Mouse (Mus musculus) regulatory T cell (primary cell): Measurements from ENCODE around the gene Mrpl36.

Source experiments
- in situ Hi-C: fragments of 300-600 bp; cut with MboI, MseI; formaldehyde crosslinking; loops from one replicate; pipeline ENCODE4 v1.15.1; 2025; ENCODE audit warnings: high pct_unique_total_duplicates

Mrpl36 gene

DNA sequence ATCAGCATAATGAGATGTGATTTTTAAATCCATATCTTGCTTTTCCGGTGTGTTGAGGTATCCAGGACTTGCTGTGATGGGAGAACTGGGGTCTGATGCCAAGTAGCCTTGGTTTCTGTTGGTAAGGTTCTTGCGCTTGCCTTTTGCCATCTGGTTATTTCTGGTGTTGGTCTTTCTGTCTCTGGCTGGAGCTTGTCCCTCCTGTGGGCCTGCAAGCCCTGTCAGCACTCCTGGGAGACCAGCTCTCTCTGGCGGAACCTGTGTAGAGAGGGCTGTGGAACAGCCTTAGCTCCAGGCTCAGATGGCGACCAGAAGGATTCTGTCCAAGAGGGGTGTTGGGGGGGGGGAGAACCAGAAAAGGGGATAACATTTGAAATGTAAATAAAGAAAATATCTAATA is 18.4 kb downstream of the Mrpl36 start:
- in situ Hi-C loops: no loop called here

- in situ Hi-C loops: no loop called here
These were observed 18.9 kb downstream of the Mrpl36 start for GRCm38 (mm10) chr13:73347171-73347570.

GRCm38 (mm10) chr13:73347922-73348650 is 19.8 kb downstream of the Mrpl36 start:
- in situ Hi-C loops: no loop called here

DNA sequence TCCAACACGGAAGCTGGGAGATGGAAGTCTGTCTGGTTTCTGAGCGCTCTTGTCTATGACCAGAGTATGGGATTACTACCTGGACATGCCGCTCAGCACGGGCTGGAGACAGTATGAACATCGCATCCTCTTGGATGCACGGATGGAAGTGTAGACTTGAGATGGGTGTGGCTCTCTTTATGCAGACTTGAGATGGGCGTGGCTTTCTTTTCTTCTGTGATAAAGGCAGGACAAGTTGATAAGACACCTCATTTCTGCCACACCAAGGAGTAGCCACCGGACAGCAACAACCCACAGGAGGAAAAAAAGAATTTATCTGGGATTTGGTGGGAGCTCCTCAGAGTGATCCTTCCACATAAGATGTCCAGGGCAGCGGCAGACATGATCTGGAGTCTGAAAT is 22.4 kb downstream of the Mrpl36 start:
- in situ Hi-C loops: no loop called here

DNA sequence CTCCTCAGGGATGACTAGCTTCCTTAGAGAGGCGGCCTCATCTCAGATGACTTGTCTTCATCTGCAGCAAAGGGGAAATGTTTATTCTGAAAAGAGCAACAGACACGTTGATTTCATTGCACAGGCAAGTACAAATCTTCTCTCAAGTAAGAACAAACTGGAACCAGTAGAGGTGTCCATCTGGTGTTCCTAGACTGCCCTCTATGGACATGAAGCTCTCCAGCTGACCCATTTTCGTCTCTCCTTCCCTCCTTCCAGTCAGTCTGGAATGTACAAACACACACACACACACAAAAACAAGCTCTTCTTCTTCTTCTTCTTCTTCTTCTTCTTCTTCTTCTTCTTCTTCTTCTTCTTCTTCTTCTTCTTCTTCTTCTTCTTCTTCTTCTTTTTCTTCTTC is 23.6 kb downstream of the Mrpl36 start:
- in situ Hi-C loops: no loop called here

DNA sequence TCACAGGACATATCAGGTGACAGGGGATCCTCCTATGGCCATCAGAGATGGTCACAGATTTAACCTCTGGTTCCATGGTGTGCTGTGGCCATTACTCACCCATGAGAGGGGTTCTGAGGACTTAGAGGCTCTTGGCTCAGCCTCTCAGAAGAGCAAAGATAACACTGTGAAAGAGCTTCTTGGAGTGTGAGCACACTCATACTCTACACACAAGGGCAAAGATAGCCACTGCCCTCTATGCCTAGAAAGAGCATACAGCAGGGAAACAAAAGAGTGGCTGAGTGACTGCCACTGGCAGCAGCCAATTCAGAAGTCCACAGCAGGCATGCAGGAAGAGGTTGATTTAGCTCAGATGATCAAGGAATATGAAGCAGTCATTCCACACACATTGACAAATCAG is 24.2 kb downstream of the Mrpl36 start:
- in situ Hi-C loops: no loop called here

DNA sequence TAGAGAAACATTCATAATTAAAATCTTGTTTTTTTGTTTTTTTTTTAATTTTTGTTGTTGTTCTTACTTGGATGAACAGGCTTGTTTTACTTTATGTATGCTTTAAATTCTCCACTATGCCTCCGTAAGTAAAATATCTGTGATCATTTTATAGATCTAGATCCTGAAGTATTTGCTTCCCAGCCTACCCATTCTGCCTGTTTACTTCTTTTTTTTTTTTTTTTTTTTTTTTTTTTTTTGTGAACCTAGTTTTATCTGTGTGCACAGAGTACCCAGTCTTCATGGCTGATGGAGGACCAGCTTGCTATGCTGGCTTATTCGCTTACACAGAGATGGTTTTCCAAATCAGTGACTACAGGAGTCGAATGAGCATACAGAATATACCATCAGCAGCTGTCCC is 28.8 kb downstream of the Mrpl36 start:
- in situ Hi-C loops: no loop called here

DNA sequence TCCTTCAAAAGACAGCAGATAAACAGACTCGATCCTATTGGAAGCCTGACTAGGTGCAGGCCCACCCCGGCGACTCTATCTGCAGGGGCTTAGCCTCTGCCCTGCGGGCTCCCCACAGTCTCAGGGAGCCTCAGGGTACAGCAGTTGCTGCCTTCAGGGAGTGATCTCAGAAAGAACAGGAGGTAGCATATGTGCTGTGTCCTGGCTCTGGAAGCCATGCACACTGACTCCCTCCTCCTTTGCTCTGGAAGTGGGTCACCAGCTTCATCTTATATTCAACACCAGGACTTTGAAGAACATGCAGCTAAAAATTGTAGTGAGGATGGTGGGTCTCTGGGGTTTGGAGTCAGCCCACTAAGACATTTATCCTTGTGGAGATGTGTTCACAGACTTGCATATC is 45.1 kb downstream of the Mrpl36 start:
- in situ Hi-C loops: no loop called here

- in situ Hi-C loops: no loop called here
These were observed 46.3 kb downstream of the Mrpl36 start for GRCm38 (mm10) chr13:73374612-73375011.

- in situ Hi-C loops: no loop called here
These were observed 49.3 kb downstream of the Mrpl36 start for GRCm38 (mm10) chr13:73377637-73378036.
